Mouse (Mus musculus) megakaryocyte, embryonic 14.5 days (primary cell): ENCODE measurements at regions not wholly inside any gene's neighbourhood (a gene's known extent, or its start where the extent isn't known, plus 50 kb on each side); places are given as distances from the start of the nearest gene placed in this dataset.

Experiments used
- H3K27me3 ChIP-seq: replicated peaks from 2 replicates; pipeline ENCODE3; 2012; ENCODE audit warnings: inconsistent platforms
- H3K36me3 ChIP-seq: replicated peaks from 2 replicates; pipeline ENCODE3; 2012; ENCODE audit warnings: low read length, inconsistent platforms, mixed read lengths
- H3K4me1 ChIP-seq: 2 replicates; pipeline ENCODE4 v1.6.1; 2012; ENCODE audit warnings: inconsistent platforms
- H3K4me3 ChIP-seq: replicated peaks from 2 replicates; pipeline ENCODE3; 2012; ENCODE audit warnings: moderate library complexity, mild to moderate bottlenecking, inconsistent platforms
- H3K9me3 ChIP-seq: 2 replicates; pipeline ENCODE4 v1.6.1; 2012; ENCODE audit warnings: inconsistent platforms
- FLI1 ChIP-seq: IDR thresholded peaks from 2 replicates; pipeline ENCODE4 v1.6.1; 2012; ENCODE audit warnings: low read length, inconsistent platforms, mixed read lengths
- GATA1 ChIP-seq: IDR thresholded peaks from 3 replicates; pipeline ENCODE4 v1.6.1; 2012; ENCODE audit warnings: mixed read lengths, low read length, inconsistent platforms, borderline replicate concordance

- Histone ChIP-seq H3K27me3 (no peaks in the 10 kb centered on the region), H3K4me3 (no peak overlapping the region), H3K9me3 (peaks cover 10% of the 10 kb centered on the region), H3K36me3 (no peaks in the 10 kb centered on the region), H3K4me1 (no peaks in the 10 kb centered on the region)
- TF ChIP-seq GATA1 (no peak), FLI1 (no peak)
These were observed 81.7 kb downstream of the Slc35b3 start for GRCm38 (mm10) chr13:38878718-38879669.

- no peak overlapping the region for H3K4me3 ChIP-seq
- H3K27me3 ChIP-seq: no peaks in the 10 kb centered on the region
- no peak for TF ChIP-seq FLI1
- TF ChIP-seq GATA1: no peak
- H3K4me1 ChIP-seq: no peaks in the 10 kb centered on the region
- H3K9me3 ChIP-seq: peaks cover 10% of the 10 kb centered on the region
- H3K36me3 ChIP-seq: no peaks in the 10 kb centered on the region
These were observed 84.8 kb downstream of the Slc35b3 start for GRCm38 (mm10) chr13:38875923-38876322.

GRCm38 (mm10) chr13:38864002-38864401 is 96.7 kb downstream of the Slc35b3 start:
- Histone ChIP-seq H3K9me3 (peaks cover 13% of the 10 kb centered on the region; the same call in 1 of the 2 replicates), H3K27me3 (no peaks in the 10 kb centered on the region), H3K4me1 (no peaks in the 10 kb centered on the region), H3K36me3 (no peaks in the 10 kb centered on the region), H3K4me3 (no peak overlapping the region)
- no peak for TF ChIP-seq GATA1
- no peak for TF ChIP-seq FLI1

GRCm38 (mm10) chr13:38855742-38856141 is 104.9 kb downstream of the Slc35b3 start:
- Histone ChIP-seq H3K9me3 (peaks cover 15% of the 10 kb centered on the region), H3K4me1 (peaks cover 7% of the 10 kb centered on the region; the same call in 1 of the 2 replicates), H3K4me3 (no peak overlapping the region), H3K36me3 (no peaks in the 10 kb centered on the region), H3K27me3 (peaks cover 1% of the 10 kb centered on the region)
- TF ChIP-seq GATA1 (no peak), FLI1 (no peak)

DNA sequence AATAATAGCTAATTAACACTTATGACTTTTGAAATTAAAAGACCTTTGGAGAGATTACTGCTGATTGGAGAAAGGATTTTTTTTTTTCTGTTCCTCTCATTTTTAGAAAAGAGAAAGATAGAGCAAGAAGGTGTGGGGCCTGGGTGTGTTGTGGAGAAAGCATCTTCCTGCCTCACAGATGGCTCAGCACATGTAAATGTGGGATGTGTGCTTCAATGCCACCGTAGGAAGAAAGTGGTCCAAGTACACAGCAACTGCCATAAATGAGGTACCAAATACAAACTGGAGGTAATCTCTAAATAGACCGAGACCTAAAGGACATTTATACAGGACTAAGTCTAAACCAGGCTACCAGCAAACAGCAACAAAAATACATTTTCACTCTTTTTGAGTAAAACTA is 105.7 kb downstream of the Slc35b3 start:
- Histone ChIP-seq H3K4me3 (no peak overlapping the region), H3K27me3 (peaks cover 2% of the 10 kb centered on the region), H3K4me1 (peaks cover 7% of the 10 kb centered on the region; the same call in 1 of the 2 replicates), H3K9me3 (peaks cover 15% of the 10 kb centered on the region), H3K36me3 (no peaks in the 10 kb centered on the region)
- TF ChIP-seq FLI1 (no peak), GATA1 (no peak)

- H3K4me3 ChIP-seq: no peak overlapping the region
- peaks cover 2% of the 10 kb centered on the region for H3K27me3 ChIP-seq
- no peaks in the 10 kb centered on the region for H3K36me3 ChIP-seq
- H3K4me1 ChIP-seq: peaks cover 7% of the 10 kb centered on the region; the same call in 1 of the 2 replicates
- TF ChIP-seq GATA1: no peak
- TF ChIP-seq FLI1: no peak
- peaks cover 4% of the 10 kb centered on the region; the same call in 1 of the 2 replicates for H3K9me3 ChIP-seq
These were observed 107.8 kb downstream of the Slc35b3 start for GRCm38 (mm10) chr13:38852868-38853267.

DNA sequence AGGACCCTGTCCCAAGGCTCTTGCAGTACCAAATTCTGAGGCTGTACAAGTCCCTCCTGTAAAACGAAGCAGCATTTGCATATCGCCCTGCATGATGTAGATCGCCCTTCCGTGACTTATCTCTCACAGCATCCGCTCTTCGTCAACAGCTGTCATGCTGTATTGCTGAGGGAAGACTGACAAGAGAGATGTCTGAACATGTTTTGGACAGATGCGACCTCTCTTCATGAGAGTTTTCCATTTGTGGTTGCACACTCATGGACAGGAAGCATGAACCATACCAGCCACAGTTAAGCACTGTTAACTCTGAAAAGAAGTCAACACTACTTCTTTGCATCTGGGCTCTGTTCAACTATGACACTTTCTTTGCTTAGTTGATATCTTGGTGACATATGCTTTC is 108.9 kb downstream of the Slc35b3 start:
- TF ChIP-seq FLI1: no peak
- no peak for TF ChIP-seq GATA1
- Histone ChIP-seq H3K4me1 (peaks cover 7% of the 10 kb centered on the region; the same call in 1 of the 2 replicates), H3K36me3 (no peaks in the 10 kb centered on the region), H3K27me3 (peaks cover 2% of the 10 kb centered on the region), H3K4me3 (no peak overlapping the region), H3K9me3 (no peaks in the 10 kb centered on the region)

GRCm38 (mm10) chr13:38838231-38838630 is 122.4 kb downstream of the Slc35b3 start:
- H3K9me3 ChIP-seq: peaks cover 2% of the 10 kb centered on the region
- TF ChIP-seq FLI1 (no peak), GATA1 (no peak)
- no peaks in the 10 kb centered on the region for H3K27me3 ChIP-seq
- H3K4me3 ChIP-seq: no peak overlapping the region
- no peaks in the 10 kb centered on the region for H3K36me3 ChIP-seq
- H3K4me1 ChIP-seq: no peaks in the 10 kb centered on the region

DNA sequence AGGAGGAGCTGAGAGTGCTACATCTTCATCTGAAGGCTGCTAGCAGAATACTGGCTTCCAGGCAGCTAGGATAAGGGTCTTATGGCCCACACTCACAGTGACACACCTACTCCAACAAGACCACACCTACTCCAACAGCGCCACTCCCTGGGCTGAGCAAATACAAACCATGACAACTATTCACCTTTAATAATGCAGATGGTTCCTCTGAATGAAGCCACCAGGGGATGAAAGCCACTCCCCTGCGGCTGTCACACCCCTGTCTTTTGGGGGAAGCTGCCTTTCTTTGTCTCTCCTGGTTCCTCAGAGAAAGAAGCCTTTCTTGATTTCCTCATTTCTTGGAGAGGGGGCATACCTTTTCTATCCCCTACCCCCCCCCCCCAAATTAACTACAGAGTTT is 135.0 kb downstream of the Slc35b3 start:
- no peaks in the 10 kb centered on the region for H3K4me1 ChIP-seq
- 0 out of 2 replicates have a peak, but pooled peaks cover 3% of the 10 kb centered on the region for H3K9me3 ChIP-seq
- no peak overlapping the region for H3K4me3 ChIP-seq
- TF ChIP-seq GATA1 (no peak), FLI1 (no peak)
- H3K36me3 ChIP-seq: no peaks in the 10 kb centered on the region
- H3K27me3 ChIP-seq: no peaks in the 10 kb centered on the region

DNA sequence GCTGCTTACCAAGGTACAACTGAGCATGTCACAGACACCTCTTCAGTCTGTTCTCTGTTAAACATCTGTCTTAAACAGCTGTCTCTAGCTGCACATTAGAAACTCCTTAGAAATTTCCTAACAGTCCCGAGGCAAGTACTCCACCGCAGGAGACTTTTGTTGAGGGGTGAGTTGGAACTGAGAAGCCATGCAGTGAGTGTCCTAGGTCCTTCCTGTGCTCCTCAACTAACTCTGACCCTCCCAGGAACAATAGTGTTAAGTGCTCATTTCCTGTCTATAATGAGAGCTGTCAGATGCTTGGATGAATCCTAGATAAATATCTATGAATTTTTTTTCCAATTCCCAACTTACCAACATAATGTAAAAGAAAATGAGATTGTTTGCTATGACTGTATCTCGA is 141.1 kb downstream of the Slc35b3 start:
- TF ChIP-seq GATA1 (no peak), FLI1 (no peak)
- peaks cover 6% of the 10 kb centered on the region for H3K9me3 ChIP-seq
- H3K27me3 ChIP-seq: no peaks in the 10 kb centered on the region
- H3K36me3 ChIP-seq: no peaks in the 10 kb centered on the region
- H3K4me3 ChIP-seq: no peak overlapping the region
- H3K4me1 ChIP-seq: no peaks in the 10 kb centered on the region
